Mouse (Mus musculus): ENCODE results near the gene Zfp445. TPM values are rescaled to one million over a fixed set of nuclear protein-coding genes. Genes with fewer than 3 reads are reported as not detected.
A peak's percentile ranks its signal among the peaks of the same experiment; 100 is the strongest.
"Not testable (repeated sequence)": the region's sequence is repeated elsewhere in the genome, so short reads cannot be mapped to it uniquely, and the experiment has no call there.

The Zfp445 gene
- total RNA-seq, 2 experiments from 2014 or later = 169 to 173 TPM

GRCm38 (mm10) chr9:122860752-122861151 is 5.1 kb downstream of the Zfp445 start:
- no peak for DNase-seq (ENCODE audit: extremely low spot score in 1 of 2, low spot score in 2 of 2)
- no peak overlapping the region for H3K27ac ChIP-seq
- H3K4me3 ChIP-seq = no peak overlapping the region
- TF ChIP-seq CTCF (IDR thresholded peaks at IDR 0.05) = no peak
- intact Hi-C loops (cut with DNase I) = loop anchor here (5.0 kb wide), 1 partner anchor 123 kb away; no protein-coding TSS in a partner anchor

DNA sequence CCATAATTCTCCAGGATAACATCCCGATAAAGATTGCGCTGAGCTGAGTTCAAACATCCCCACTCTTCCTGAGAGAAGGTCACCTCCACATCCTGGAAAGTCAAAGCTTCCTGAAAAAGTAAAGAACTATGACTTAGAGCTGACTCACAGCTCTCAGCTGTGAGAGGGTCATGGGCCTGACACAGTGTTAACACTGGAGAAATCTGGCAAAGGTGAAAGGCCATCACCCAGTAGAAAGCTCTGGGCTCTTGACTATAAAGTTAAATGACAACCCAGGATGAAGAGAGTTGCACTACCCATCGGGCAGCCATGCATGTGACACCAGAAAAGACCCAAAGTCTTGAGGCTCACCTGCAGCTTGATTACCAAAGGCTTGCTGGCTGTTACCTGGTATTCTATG is 9.1 kb downstream of the Zfp445 start:
- Histone ChIP-seq H3K4me3 (no peak overlapping the region), H3K27ac (no peak overlapping the region)
- no peak for TF ChIP-seq CTCF (IDR thresholded peaks at IDR 0.05)
- intact Hi-C loops (cut with DNase I) = no loop called here
- no peak for DNase-seq (ENCODE audit: extremely low spot score in 1 of 2, low spot score in 2 of 2)

DNA sequence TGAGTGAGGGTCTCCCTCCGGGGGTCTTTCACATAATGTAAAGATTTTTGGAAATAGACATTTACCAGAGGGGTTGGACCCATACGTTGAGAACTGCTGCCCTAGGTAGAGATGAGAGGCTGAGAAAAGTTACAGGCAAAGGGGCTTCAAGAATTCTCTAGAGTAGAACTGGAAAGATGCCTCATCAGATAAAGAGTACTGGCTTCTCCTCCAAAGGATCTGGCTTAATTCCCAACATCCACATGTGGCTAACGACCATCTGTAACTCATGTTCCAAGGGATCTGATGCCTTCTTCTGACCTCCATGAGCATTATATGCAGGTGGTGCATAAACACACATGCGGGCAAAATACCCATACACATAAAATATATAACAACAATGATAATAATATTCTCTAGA is 10.2 kb downstream of the Zfp445 start:
- TF ChIP-seq CTCF (IDR thresholded peaks at IDR 0.05) = no peak
- Histone ChIP-seq H3K27ac (no peak overlapping the region), H3K4me3 (no peak overlapping the region)
- no peak for DNase-seq (ENCODE audit: extremely low spot score in 1 of 2, low spot score in 2 of 2)
- intact Hi-C loops (cut with DNase I) = no loop called here

- H3K27ac ChIP-seq; H3K4me3 ChIP-seq; DNase-seq (ENCODE audit: extremely low spot score in 1 of 2, low spot score in 2 of 2); intact Hi-C loops (cut with DNase I): not testable (repeated sequence)
Observed at GRCm38 (mm10) chr9:122855141-122855540, 10.7 kb downstream of the Zfp445 start.

DNA sequence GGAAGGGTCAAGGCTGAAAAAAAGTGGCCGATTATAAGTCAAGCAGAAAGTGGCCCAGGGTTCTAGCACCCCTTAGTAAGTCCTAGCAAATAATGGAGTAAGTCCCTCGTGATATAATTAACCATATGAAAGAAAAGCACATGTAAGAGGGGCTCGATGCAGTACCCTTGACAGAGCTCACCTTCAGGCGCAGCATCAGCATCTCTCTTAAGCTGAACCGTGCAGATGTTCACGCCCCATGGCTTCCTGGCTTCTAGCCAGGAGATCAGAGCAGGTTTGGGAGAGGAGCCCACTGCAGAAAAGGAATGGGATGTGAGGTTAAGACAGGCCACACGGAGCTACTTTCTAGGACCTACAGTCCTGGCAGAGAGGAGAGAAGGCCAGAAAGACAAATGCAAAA is 11.3 kb downstream of the Zfp445 start:
- intact Hi-C loops (cut with DNase I) = no loop called here
- no peak for DNase-seq (ENCODE audit: extremely low spot score in 1 of 2, low spot score in 2 of 2)
- no peak for TF ChIP-seq CTCF (IDR thresholded peaks at IDR 0.05)
- Histone ChIP-seq H3K4me3 (no peak overlapping the region), H3K27ac (no peak overlapping the region)

GRCm38 (mm10) chr9:122847811-122848311 is 17.9 kb downstream of the Zfp445 start:
- intact Hi-C loops (cut with DNase I); DNase-seq (ENCODE audit: extremely low spot score in 1 of 2, low spot score in 2 of 2); H3K27ac ChIP-seq; H3K4me3 ChIP-seq: not testable (repeated sequence)

DNA sequence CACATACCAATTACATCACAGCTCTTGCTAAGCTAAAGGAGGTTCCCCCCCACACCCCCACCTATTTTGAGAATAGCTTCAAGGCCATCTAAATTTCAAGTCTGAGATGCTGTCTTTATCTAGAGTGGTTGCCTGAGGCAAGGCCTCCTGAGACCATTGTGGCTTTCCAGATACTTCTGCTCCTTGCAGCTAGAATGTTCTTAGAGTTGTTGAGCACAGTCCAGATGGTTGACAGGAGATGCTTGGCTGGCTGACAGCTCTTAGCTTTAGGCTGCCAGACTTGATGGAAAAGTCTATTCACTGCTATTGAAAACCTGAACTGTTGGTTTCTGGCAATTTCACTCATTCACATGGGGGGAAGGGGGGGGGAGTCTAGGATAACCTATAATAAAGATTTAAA is 19.6 kb downstream of the Zfp445 start:
- H3K4me3 ChIP-seq = no peak overlapping the region
- intact Hi-C loops (cut with DNase I) = no loop called here
- no peak for TF ChIP-seq CTCF (IDR thresholded peaks at IDR 0.05)
- DNase-seq (ENCODE audit: extremely low spot score in 1 of 2, low spot score in 2 of 2) = no peak
- no peak overlapping the region; the same call in 1 of the 2 replicates for H3K27ac ChIP-seq

- TF ChIP-seq CTCF (IDR thresholded peaks at IDR 0.05) = no peak
- Histone ChIP-seq H3K4me3 (no peak overlapping the region), H3K27ac (no peak overlapping the region)
- no peak for DNase-seq (ENCODE audit: extremely low spot score in 1 of 2, low spot score in 2 of 2)
- intact Hi-C loops (cut with DNase I) = no loop called here
Observed at GRCm38 (mm10) chr9:122845621-122846020, 20.2 kb downstream of the Zfp445 start.

GRCm38 (mm10) chr9:122843760-122844159 is 22.0 kb downstream of the Zfp445 start, which contains the start of gene Gm35549:
Gene Gm35549, minus strand, starts transcription at chr9:122844035.
- no peak for TF ChIP-seq CTCF (IDR thresholded peaks at IDR 0.05)
- Histone ChIP-seq H3K4me3 (no peak within 1 kb of the TSS), H3K27ac (no peak within 1 kb of the TSS)
- no peak for DNase-seq (ENCODE audit: extremely low spot score in 1 of 2, low spot score in 2 of 2)
- intact Hi-C loops (cut with DNase I) = no loop called here

- intact Hi-C loops (cut with DNase I) = no loop called here
- peak in 1 of 2 experiments; percentile 33 for DNase-seq (ENCODE audit: extremely low spot score in 1 of 2, low spot score in 2 of 2)
- H3K27ac ChIP-seq = no peak overlapping the region
- TF ChIP-seq CTCF (IDR thresholded peaks at IDR 0.05) = peak; percentile 37
- no peak overlapping the region for H3K4me3 ChIP-seq
Observed at GRCm38 (mm10) chr9:122837680-122838079, 28.1 kb downstream of the Zfp445 start.

DNA sequence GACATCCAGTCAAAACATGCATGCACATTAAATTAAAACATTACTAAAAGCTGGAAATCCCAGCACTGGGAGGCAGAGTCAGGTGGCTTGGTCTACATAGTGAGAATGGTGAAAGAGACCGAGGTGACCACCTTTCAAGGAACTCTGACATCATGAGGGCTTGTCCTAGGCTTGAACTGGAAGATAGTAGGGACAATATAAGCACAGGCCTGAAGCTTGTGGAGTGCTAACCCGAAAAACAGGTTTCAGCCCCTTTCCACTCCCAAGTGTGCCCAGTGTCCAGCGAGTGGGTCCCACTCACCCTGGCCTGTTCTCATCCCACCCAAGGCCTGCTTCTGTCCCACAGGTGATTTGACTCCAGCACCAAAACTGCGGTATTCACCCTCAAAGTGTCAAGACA is 28.6 kb downstream of the Zfp445 start:
- TF ChIP-seq CTCF (IDR thresholded peaks at IDR 0.05) = no peak
- no peak for DNase-seq (ENCODE audit: extremely low spot score in 1 of 2, low spot score in 2 of 2)
- intact Hi-C loops (cut with DNase I) = no loop called here
- Histone ChIP-seq H3K4me3 (no peak overlapping the region), H3K27ac (no peak overlapping the region)

- peak; percentile 48 to 57 for DNase-seq (ENCODE audit: extremely low spot score in 1 of 2, low spot score in 2 of 2)
- H3K27ac ChIP-seq = no peak overlapping the region
- H3K4me3 ChIP-seq = no peak overlapping the region
- intact Hi-C loops (cut with DNase I) = no loop called here
- TF ChIP-seq CTCF (IDR thresholded peaks at IDR 0.05) = no peak
Observed at GRCm38 (mm10) chr9:122836790-122837189, 29.0 kb downstream of the Zfp445 start.

DNA sequence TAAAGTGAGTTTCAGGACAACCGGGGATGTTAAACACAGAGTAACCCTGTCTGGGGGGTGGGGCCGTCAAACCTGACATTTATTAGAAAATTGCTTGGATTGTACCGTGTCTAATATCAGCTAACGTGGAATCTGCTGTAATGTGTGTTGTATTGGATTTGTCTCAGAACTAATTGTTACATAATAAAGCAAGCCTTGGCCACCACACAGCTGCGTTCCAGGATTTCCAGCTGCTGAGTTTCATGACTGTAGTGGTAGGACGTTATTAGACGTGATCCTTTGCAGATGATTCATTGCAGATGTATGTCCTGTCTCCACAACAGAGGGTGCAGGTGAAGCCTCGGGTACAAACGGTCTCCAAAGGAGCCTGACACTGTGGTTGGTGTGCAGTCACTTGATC is 29.7 kb downstream of the Zfp445 start:
- TF ChIP-seq CTCF (IDR thresholded peaks at IDR 0.05) = no peak
- intact Hi-C loops (cut with DNase I) = no loop called here

More for the DNA sequence above, 29.7 kb downstream of the Zfp445 start:
- Histone ChIP-seq H3K4me3 (no peak overlapping the region), H3K27ac (no peak overlapping the region)
- DNase-seq (ENCODE audit: extremely low spot score in 1 of 2, low spot score in 2 of 2) = no peak

Measured in left cerebral cortex, adult 2 months (tissue).